Mouse (Mus musculus): ENCODE measurements at regions not wholly inside any gene's neighbourhood (a gene's known extent, or its start where the extent isn't known, plus 50 kb on each side); places are given as distances from the start of the nearest gene placed in this dataset.

- TF ChIP-seq CTCF (IDR thresholded peaks at IDR 0.05; ENCODE audit: borderline replicate concordance, control insufficient read depth, extremely low read depth, insufficient read depth, low read length, poor library complexity) (no peak), POLR2A (IDR thresholded peaks at IDR 0.05; ENCODE audit: control insufficient read depth, extremely low read depth, insufficient read depth, low read length, poor library complexity) (no peak)
These were observed 200.3 kb downstream of the Galc start for GRCm38 (mm10) chr12:98058977-98059376.

Measured in thymus, adult 2 months (tissue).